Mouse (Mus musculus): ENCODE data around the gene Myom1. TPM values are rescaled to one million over a fixed set of nuclear protein-coding genes. Genes with fewer than 3 reads are reported as not detected.
A peak's percentile ranks its signal among the peaks of the same experiment; 100 is the strongest.

Gene Myom1
- total RNA-seq, 2 experiments from 2014 or later = 1.6 to 2.2 TPM

DNA sequence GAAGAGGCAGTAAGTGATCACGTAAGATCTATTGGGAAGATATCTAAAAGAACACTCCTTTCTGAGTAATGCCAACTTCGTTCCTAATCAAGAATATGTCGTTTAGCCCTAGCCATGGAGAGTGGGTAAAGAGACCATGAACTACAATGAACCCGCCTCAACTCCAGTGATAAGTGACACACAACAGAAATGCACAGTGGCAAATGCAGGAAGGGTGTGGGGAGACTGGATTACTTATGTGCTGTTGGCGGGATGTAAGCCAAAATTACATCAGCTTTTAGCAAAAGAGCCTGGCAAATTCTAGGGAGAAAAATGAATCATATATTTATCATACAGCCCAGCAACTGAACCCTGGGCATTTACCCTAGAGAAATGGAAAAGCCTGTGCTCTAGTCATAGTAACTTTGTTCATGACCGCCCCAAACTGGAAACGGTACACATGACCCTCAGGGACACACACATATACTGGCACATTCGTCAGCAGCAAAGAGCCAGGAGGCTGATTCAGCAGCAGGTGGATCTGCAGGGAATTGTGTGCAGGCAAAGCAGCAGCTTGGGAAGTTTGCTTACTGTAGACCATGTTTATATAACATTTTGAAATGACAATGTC is 121.7 kb downstream of the Myom1 start:
- DNase-seq (ENCODE audit: extremely low spot score in 1 of 2, low spot score in 2 of 2) = no peak
- intact Hi-C loops (cut with DNase I) = loop anchor here (2.0 kb wide), 1 partner anchor 59 kb away; the partner anchor contains the start of gene Lpin2
- Histone ChIP-seq H3K27ac (peak overlapping the region; percentile 22), H3K4me3 (no peak overlapping the region)
- TF ChIP-seq CTCF (IDR thresholded peaks at IDR 0.05) = no peak

DNA sequence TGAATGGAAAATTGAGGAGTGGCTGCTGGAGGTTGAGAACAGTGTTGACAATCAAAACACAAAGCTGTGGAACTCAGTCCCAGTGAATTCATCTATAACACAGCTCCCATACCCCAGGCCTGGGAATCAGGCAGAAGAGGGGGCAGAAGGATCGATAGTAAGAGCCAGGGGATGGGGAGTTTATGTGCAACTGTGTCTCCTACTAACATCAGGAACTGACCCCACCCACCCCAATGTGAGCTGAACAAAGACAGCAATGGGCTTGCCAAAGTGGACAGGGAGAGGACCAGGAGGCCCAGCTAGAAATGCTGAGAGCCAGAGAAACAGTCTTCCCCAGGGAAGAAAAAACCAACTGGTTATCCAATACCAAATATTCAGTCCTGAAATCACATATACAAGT is 122.2 kb downstream of the Myom1 start:
- Histone ChIP-seq H3K4me3 (no peak overlapping the region), H3K27ac (peak overlapping the region; percentile 22)
- intact Hi-C loops (cut with DNase I) = loop anchor here (2.0 kb wide), 1 partner anchor 58 kb away; the partner anchor contains the start of gene Lpin2
- DNase-seq (ENCODE audit: extremely low spot score in 1 of 2, low spot score in 2 of 2) = no peak
- TF ChIP-seq CTCF (IDR thresholded peaks at IDR 0.05) = no peak

DNA sequence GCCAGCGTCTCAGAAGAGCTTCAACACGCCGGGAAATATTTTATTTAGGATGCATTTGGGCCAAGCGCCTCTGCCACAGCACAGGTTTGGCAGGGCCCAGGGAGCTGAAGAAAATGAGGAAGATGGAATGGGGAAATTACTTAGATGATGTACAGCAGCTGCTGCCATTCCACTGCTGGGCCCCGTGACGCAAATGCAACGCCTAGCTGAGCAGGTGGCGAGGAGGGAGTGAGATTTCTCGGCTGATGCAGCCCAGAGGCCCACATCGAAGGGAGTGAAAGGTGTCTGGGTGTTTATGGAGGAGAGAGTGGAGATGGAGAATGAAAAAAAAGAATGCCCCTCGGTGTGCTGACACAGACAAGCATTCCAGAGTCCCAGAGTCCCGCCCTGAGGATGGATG is 123.1 kb downstream of the Myom1 start:
- DNase-seq (ENCODE audit: extremely low spot score in 1 of 2, low spot score in 2 of 2) = peak; percentile 50 to 55
- Histone ChIP-seq H3K27ac (peak overlapping the region; percentile 36; the same call in 1 of the 2 replicates), H3K4me3 (no peak overlapping the region)
- no peak for TF ChIP-seq CTCF (IDR thresholded peaks at IDR 0.05)
- intact Hi-C loops (cut with DNase I) = loop anchor here (2.0 kb wide), 1 partner anchor 57 kb away; the partner anchor contains the start of gene Lpin2

DNA sequence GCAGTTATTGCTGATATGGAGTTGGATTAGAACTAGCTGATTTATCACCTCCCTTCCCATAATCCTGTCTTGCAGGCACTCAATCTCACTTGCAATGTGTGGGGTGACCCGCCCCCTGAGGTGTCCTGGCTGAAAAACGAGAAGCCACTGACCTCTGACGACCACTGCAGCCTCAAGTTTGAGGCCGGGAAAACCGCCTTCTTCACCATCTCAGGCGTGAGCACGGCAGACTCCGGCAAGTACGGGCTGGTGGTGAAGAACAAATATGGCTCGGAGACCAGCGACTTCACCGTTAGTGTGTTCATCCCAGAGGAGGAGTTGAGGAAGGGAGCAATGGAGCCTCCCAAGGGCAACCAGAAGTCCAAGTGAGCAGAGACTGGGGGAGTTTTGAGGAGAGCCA is 123.6 kb downstream of the Myom1 start:
- Histone ChIP-seq H3K27ac (no peak overlapping the region; the same call in 1 of the 2 replicates), H3K4me3 (no peak overlapping the region)
- DNase-seq (ENCODE audit: extremely low spot score in 1 of 2, low spot score in 2 of 2) = no peak
- TF ChIP-seq CTCF (IDR thresholded peaks at IDR 0.05) = no peak
- intact Hi-C loops (cut with DNase I) = no loop called here

DNA sequence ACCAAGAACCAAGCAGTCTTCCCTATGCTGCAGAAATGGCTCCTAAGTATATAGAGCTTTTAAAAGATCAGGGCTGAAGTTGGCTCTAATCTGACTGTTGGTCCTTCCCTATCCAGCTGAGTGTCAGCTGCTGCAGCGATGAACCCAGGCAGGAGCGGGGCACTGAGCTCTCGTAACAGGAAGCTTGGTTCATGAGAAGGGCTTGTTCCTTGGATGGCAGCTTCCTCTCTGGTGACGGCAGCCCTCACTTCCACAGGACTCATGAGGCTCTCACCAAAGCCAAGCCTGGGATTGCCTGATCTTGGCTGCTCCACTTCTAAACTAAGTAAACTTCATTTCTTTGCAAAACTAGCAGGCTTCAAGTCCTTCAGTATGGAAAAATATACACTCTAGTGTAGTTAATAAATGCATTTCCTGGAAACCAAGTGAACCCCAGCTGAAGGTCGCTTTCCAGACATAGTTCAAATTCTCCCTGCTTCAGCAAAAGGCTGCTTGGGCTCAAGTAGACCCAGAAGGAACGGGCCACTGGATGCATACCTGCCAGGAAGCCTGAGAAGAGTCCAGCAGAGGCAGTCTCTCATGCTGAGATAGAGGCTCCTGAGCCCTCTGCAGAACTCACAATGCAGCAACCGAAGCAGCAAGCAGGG is 125.2 kb downstream of the Myom1 start:
- Histone ChIP-seq H3K4me3 (no peak overlapping the region), H3K27ac (no peak overlapping the region)
- no peak for TF ChIP-seq CTCF (IDR thresholded peaks at IDR 0.05)
- intact Hi-C loops (cut with DNase I) = no loop called here
- DNase-seq (ENCODE audit: extremely low spot score in 1 of 2, low spot score in 2 of 2) = no peak

DNA sequence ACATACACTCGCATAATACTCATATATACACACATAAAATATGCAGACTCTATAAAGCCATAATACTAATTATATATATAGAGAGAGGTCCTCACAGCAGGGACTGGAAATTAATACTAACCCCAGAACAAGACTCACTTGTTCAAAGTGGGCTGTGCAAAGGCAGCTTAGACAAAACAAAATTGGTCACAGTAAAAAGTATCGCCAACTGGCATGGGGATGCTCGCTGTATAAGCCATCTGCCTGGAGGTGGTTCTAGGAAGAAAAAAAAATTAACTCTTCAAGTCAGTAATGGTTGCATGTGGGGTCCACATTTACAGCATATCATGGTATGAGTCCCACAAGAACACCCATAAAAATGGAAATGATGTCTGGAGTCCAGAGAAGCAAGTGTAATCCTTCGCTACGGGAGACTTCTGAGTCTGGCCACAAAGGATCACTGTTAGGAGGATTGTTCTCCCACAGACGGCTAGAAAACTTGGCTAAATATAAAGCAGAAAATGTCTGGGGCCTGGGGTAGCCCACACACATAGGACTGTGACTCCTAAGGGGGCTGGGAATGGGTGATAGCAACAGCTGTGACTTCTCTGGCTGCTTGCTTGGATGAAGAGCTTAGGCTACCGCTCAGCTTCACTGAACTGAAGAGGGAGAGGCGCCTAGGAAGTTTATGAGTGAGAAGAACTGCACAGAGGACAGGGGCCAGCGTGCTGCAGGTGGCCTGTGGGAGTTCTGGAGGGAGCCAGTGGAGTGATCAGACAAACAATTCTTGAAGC is 127.2 kb downstream of the Myom1 start:
- intact Hi-C loops (cut with DNase I) = loop anchor here (2.0 kb wide), 1 partner anchor 39 kb away; no protein-coding TSS in a partner anchor
- TF ChIP-seq CTCF (IDR thresholded peaks at IDR 0.05) = no peak
- DNase-seq (ENCODE audit: extremely low spot score in 1 of 2, low spot score in 2 of 2) = peak in 1 of 2 experiments; percentile 31
- no peak overlapping the region for H3K4me3 ChIP-seq
- H3K27ac ChIP-seq = peak overlapping the region; percentile 59

DNA sequence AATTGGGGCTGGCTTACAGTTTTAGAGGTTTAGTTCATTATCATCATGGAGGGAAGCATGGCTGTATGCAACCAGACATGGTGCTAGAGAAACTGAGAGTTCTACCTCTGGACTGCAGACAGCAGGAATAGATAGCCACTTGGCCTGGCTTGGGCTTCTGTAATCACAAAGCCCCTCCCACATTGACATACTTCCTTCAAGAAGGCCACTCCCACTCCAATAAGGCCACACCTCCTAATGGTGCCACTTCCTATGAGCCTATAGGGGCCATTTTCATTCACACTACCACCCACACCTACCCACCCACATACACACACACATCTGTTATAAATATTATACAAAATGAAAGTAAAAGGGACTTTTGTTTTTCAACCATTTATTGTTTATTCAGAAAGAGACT is 129.8 kb downstream of the Myom1 start:
- DNase-seq (ENCODE audit: extremely low spot score in 1 of 2, low spot score in 2 of 2) = no peak
- H3K27ac ChIP-seq = no peak overlapping the region
- no peak for TF ChIP-seq CTCF (IDR thresholded peaks at IDR 0.05)
- no peak overlapping the region for H3K4me3 ChIP-seq
- intact Hi-C loops (cut with DNase I) = no loop called here

DNA sequence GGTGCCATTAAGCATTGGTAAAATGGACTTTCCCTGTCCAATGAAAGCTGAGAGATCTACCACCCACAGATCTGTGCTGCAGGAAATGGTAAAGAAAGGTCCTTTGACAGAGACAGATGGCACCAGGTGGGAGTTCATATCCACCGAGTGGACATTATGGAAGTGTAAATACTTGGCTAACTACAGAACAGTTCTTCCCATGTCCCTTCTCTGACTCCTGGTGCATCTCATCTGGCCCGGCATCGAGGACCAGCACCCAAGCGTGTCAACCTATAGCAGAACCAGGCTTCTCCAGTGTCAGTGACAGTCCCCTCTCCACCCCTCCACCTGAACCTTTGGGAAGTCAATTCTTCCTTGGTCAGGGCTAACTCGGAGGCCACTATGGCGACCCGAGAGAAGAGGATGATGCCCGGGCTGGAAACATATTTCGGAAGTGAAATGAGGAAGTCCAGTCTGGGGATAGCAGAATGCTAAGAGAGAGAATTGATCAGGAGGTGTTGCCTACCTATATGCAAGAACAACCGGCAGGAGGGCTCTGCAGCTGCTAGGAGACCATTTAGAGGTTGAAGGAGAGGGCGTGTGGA is 130.5 kb downstream of the Myom1 start:
- intact Hi-C loops (cut with DNase I) = no loop called here

DNA sequence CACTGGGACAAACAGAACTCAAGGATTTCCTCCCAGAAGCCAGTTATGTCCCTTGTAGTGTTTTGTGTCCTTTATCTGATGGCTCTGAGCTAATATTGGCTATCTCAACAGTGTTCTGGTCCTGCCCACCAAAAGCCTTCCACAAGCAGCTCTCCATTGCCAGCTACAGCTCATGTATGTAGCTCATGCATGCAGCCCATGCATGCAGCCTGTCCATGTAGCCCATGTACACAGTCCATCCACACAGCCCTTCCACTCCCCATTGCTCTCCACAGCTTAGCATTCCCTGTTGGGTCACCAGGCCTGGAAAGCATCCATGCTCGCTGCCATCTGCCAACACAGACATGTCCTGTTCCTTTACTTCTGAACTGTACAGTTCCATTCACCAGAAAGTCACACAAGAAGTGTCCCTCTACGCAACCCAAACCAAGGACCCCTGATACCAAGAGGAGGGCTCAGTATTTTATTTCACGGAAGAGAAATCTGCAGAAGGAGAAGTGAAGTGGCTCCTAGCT is 132.1 kb downstream of the Myom1 start:
- H3K27ac ChIP-seq = no peak overlapping the region; the same call in 1 of the 2 replicates
- intact Hi-C loops (cut with DNase I) = no loop called here
- TF ChIP-seq CTCF (IDR thresholded peaks at IDR 0.05) = no peak
- H3K4me3 ChIP-seq = no peak overlapping the region
- peak in 1 of 2 experiments; percentile 4 for DNase-seq (ENCODE audit: extremely low spot score in 1 of 2, low spot score in 2 of 2)

More for the DNA sequence above, 130.5 kb downstream of the Myom1 start:
- Histone ChIP-seq H3K27ac (no peak overlapping the region), H3K4me3 (no peak overlapping the region)
- TF ChIP-seq CTCF (IDR thresholded peaks at IDR 0.05) = no peak
- no peak for DNase-seq (ENCODE audit: extremely low spot score in 1 of 2, low spot score in 2 of 2)

DNA sequence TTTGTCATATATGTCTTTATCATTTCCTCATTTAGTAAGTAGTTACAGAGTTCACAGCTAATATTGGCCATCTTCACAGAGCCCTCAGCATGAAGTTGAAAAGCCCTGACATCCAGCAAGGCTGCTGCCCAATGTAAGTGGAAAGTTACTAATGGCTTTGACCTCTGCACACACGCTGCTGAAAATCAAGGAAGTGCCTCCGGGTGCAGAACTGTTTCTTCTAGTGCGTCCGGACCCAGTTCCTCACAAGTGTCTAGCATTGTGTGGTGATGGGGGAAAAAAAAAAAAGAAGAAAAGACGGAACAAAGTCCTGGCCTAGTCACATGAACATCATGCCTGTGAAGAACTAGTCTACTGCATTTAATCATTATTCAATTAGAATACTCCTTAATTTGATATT is 132.7 kb downstream of the Myom1 start:
- H3K27ac ChIP-seq = peak overlapping the region; percentile 13; the same call in 1 of the 2 replicates
- H3K4me3 ChIP-seq = no peak overlapping the region
- peak in 1 of 2 experiments; percentile 6 for DNase-seq (ENCODE audit: extremely low spot score in 1 of 2, low spot score in 2 of 2)
- TF ChIP-seq CTCF (IDR thresholded peaks at IDR 0.05) = no peak
- intact Hi-C loops (cut with DNase I) = no loop called here

DNA sequence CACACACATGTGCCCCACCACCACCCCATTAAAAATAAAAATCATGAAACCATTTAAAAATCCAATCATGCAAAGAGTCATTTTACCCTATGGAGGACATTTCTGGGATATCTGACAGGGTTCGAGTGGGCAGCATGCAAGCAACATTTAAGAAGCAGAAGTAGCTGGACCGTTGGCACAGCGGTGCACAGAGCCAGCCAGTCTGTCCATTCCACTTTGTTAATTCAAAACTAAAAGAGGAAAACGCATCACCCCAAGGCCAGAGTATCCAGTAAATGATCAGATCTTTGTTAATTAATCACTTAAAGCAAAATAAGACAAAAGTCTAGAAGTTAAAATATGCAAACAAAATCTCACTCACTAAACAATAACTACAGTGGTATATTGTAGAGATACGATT is 133.4 kb downstream of the Myom1 start:
- no peak for TF ChIP-seq CTCF (IDR thresholded peaks at IDR 0.05)
- DNase-seq (ENCODE audit: extremely low spot score in 1 of 2, low spot score in 2 of 2) = peak in 1 of 2 experiments; percentile 1
- peak overlapping the region; percentile 13; the same call in 1 of the 2 replicates for H3K27ac ChIP-seq
- no peak overlapping the region for H3K4me3 ChIP-seq
- intact Hi-C loops (cut with DNase I) = no loop called here
